Mouse (Mus musculus): ENCODE data around the gene Ak1.

The Ak1 gene

DNA sequence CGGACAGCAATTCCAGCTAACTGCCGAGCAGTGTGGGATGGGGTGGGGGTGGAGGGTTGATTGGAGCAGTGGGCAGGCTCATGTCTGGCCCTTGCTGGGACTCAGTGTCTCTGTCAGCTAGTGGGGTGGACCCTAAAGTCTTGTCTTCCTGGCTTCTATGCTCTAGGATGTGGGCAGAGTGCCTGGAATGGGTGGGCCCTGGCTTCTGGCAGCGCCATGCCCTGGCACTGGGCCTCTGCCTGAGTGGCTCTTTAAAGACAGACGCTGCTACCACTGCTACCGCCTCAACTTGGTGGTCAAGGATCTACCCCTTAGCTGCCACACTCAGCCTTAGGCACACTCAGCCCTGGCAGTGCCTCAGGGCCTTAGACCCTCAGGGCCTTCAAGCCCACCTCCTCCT, 7.2 kb downstream of the Ak1 start:
- DNase-seq: no peak

DNA sequence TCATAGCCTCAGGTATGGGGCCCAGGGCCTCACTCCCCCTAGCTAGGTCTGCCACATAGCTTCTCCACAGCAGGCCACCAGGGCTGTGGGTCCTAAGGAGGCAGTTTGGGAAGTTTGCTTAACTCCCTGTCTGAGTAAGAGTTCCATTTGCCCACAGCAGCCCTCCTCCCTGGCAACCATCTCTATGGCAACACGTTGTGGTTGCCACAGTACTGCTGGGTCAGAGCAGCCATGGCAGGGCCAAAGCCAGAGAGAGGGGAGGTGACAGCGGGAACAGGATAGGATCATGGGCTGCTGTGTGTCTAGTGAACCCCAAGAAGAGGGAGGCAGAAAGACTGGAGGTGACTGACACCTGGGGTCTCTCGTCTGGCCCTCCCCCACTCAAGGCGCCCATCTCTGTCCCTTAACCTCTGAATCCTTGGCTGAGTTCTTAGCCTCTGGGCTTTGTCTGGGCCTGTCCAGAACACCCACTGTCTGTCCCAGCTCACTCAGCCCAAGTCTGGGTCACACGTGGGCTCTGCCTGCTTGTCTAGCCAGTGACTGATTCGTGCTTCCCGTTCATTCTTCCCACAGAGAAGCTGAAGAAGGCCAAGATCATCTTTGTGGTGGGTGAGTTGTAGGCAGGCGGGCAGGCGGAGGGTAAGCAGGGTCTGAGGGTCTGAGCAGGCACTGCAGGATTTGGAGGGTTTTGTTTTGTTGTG, 7.9 kb downstream of the Ak1 start:
- DNase-seq: no peak

DNA sequence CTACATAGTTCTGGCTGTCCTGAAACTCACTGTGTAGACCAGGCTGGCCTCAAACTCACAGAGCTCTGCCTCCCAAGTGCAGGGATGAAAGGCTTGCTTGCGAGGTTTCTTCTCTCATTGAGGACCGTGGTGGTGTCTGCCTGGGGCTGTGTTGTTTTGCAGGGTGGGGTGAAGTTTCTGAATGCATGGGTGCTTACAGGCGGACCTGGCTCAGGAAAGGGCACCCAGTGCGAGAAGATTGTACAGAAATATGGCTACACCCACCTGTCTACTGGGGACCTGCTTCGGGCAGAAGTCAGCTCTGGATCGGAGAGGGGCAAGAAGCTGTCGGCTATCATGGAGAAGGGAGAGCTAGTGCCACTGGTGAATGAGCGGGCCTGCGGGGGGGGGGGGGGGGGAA, 8.5 kb downstream of the Ak1 start:
- DNase-seq: no peak

DNA sequence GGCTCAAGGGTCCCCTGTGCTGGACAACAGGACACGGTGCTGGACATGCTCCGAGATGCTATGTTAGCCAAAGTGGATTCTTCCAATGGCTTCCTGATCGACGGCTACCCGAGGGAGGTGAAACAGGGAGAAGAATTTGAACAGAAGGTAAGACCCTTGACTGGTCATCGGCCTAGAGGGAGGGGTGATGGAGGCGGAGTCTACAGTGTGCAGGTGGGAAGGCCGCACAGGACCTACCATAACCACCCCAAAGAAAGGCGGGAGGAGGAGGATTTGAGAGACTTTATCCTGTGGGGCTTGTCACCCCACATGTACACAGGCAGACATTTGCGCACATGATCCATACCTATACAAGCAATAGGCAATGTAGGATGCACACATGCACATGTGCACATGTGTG, 9.5 kb downstream of the Ak1 start:
- no peak for DNase-seq

DNA sequence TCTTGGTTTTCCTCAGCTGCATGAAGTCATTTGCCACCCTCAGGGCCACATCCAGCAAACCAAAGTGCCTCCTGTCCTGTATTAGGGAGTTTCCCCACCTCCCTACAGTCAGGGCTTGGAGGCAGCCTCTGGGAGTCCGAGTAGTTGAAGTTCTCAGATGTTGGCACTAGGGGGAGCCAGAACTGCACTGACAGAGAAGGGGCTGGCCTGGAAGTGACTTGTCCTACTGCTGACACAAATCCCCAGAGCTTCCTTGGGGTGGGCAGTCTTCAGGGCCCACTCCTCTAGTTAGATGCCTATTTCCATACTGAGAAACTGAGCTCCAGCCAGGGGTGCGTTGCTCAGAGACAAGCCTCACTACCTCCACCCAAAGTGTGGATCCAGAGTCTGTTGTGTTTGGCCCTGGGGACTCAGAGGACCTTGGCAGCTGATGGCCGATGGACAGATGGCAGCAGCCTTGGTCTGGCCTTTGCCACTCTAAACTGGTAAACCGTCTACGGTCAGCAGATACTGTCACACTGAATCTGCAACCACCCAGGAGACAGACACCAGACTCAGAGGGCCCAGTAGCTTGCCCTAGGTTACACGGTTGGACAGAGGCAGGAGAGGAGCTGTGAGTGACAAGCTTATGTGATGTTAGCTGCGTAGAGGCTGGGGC, 10.3 kb downstream of the Ak1 start:
- peak; percentile 85 for DNase-seq

DNA sequence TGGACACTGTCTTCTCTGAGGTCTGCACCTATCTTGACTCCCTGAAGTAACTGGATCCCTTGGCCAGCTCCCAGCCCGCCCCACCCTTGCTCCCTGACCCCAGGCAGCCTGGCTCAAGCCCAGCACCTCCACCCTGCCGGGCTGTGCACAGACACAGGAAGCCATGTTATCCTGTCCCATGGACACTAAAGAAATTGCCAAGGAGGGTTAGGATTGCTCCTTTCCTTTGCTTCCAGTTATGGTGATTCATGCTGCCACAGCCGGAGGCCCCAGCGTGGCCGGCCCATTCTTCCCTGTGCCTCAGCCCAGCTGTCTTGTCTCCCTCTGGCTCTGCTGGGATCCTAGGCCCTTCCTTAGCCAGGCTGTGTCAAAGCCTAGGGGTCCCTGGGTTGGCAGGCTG, 12.1 kb downstream of the Ak1 start:
- no peak for DNase-seq

DNA sequence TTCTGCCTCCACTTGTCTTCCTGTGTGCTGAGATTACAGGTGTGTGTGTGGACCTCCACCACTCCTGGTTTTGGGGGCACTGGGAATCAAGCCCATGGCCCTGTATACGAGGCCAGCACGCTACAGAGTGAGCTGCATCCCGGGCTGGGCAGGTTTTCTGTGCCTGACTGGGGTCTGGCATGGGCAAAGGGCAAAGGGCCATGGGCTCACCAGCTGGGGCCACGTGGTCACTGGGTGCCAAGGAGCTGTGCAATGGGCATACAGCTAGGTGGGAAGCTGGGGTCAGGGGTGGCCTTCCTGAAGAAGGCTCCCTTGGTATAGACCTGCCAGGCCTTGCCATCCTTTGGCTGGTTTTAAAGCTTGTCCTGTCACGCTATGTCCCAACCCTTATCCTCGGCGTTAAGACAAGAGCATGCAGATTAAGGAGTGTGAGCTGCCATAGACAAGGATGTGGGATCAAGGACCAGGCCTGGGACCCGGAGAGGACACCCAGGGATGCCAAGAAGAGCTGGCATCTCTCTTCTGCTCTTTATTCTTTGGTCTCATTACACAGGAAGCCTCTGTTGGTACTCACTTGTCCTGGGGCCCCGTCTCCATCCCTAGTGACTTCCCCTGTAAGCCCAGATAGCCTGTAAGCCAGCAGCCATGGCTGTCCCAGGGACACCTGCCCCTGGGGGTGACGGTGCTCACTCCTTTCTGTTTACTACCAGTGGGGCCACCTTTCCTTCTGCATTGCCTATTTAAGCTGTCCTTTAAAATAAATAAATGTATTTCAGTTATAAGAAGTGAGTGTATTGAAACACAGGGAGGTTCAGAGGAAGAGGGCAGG, 12.9 kb downstream of the Ak1 start:
- no peak for DNase-seq

DNA sequence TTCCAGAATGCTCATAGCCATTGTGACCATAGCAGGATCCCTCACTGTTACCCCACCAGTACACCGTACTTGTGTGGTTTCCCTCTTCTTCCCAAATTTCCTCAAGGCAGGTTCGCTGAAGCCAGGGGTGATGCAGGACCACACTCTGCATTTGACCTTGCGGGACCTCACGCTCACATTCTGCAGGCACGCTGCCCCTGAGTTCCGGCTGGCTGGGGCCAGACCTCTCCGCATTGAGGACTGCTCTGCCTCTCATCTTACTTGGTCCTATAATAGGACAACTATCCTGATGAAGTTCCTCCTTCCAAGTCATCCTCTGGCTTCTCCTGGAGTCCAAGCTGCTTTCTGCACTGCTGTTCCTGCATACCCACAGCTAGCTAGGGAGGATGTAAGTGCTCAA, 15.1 kb downstream of the Ak1 start:
- DNase-seq: no peak

DNA sequence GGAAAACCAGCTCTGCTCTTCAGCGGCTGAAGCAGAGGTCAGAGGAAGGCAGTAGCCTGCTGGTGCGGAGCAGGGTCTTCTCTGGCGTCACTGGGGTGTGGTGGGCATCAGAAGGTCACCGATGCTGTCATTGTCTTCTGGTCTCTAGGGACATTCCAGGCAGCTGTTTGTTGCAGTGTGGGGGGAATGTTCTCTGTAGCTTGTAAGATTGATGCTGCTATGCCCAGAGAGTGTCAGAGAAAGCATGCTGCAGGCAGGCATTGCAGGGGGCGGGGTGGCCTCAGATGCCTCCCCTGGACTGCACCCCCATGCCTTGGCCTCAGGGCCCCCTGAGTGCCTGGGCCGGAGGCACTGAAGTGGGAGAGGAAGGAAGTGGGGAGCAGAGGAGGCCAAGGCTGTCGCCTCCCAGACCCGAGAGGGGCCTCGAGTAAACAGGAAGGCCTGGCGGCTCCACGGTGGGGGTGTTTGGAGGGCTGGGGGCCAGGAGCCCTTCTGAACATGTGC, 16.3 kb downstream of the Ak1 start:
- peak; percentile 85 for DNase-seq

DNA sequence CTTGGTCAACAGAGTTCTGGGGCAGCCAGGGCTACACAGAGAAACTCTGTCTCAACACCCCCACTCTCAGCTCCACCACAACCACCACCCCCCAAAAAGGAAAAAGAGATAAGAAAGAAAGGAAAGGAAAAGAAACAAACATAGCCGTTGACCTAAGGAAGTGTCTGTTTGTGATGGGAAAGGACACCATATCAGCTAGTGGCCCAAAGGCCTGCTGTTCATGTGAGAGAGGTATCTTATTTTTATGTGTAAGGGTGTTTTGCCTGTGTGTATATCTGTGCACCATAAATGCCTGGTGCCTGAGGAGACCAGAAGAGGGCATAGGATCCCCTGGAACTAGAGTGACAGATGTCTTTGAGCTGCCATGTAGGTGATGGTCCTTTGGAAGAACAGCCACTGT, 18.1 kb downstream of the Ak1 start:
- DNase-seq: no peak

DNA sequence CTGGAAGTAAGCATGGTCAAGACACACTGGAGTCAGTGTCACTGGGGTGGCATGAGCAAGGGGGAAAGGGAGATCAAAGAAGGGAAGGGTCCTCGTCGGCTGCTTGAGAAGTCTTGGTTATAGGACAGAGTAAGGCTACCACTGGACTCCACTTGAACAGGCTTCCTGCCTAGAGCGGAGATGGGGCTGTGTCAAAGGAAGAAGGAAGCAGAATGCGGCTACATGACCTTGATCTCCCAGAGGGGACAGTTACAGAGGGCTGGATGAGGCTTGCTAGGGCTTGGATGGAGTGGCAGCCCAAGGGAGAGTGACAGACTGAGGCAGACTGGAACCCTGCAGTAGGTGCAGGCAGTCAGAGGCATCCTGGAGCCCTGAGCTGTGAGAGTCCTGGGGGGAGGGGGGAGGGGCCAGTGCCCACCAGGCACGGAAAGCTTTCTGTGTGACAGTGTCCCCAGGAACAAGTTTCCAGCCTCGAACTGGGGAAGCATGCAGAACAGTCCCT, 19.0 kb downstream of the Ak1 start:
- DNase-seq: no peak

DNA sequence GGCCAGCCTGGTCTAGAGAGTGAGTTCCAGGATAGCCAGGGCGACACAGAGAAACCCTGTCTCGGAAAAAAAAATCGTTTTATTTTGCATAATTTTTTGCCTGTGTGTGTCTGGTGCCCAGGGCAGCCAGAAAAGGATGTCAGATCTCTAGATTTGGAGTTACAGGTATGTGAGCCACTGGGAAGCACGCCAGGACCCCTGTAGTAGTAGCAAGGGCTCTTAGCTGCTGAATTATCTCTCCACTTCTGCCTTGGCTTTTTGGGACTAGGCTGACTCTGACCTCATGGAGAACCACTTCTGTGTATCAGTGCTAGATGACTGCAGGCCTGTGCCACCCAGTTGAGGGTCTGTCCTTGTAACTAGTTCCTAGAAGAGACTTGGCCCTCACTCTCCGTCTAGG, 20.3 kb downstream of the Ak1 start:
- no peak for DNase-seq

DNA sequence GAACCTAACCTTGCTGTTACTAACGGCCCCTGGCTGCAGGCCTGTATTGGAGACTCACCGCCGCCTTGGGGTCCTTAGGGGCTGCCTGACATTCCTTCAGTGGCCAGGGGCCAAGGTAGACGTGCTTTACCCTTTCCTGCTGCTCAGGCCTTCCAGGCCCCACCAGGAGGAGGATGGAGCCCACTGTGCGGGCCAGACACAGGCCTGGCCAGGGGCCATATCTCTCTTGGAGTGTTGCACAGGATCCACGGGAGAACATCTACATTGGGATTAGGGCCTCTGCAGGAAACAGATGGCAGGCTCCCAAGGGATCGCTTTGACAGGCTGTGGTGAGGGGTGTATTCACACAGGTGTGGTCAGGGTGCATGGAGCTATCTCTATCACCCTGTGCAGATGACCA, 21.3 kb downstream of the Ak1 start:
- no peak for DNase-seq

DNA sequence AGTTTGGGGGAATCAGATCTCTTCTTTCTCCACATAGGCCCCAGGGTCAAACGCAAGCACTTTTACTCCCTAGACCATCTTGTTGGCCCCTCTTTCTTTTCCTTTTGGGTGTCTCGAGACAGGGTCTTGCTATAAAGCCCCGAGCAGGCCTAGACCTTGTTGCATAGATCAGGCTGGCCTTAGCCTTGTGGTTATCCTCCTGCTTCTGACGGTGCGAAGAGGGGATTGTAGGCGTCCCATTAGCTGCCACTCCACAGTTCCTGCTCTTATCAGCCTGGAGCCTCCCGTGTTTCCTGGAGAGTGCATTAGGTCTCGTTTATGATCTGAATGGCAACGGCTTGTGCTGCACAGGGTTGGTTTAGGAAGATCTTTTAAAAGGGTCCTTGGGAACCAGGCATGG, 22.5 kb downstream of the Ak1 start:
- DNase-seq: no peak

DNA sequence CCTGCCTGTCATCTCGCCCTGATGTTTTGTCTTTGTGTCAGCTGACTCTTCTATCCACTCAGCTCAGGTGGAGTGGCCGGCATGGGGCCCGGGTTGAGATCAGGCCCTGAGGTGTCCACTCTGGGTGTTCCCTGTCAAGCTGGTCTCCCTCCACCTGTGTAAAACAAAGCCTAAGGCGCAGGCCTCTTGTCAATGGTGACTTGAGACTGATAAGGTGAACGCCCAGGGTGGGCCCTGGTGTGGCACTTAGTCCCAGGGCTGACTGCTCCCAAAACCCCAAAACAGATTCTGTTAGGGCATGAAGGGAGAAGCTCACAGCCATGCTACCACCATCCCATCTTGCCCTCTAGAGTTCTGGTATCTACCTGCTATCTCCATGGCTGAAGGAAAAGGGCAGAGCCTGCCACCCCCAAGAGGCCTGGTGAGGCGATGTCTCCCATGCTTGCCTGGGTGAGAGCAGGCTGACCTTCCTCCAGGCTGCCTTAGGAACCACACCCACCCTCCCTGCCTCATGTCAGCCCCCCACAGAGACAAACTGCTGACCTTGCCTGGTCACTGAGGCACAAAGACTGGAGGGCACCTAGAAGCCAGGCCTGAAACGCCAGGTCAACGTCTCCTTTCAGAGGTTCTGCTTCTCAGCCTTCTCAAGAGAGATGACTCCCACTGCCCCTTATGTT, 23.4 kb downstream of the Ak1 start:
- no peak for DNase-seq

DNA sequence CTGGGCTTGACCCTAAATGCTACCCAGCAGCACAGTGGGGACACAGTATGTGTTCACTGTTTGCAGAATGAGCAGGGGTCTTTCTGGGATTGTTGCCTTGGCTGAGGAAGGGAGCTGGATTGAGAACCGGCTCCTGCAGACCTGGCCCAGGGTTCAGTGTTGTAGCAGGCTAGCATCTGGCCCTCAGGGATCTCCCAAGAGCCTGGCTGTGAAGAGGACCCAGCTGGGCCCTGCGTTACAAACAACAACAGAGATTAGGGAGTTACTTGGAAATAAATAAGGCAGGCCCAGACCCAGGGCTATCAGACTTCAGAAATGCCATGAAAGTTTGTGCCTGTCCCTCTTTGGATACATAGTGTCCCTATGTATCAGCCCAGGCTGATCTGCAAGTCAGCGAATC, 24.1 kb downstream of the Ak1 start:
- no peak for DNase-seq

DNA sequence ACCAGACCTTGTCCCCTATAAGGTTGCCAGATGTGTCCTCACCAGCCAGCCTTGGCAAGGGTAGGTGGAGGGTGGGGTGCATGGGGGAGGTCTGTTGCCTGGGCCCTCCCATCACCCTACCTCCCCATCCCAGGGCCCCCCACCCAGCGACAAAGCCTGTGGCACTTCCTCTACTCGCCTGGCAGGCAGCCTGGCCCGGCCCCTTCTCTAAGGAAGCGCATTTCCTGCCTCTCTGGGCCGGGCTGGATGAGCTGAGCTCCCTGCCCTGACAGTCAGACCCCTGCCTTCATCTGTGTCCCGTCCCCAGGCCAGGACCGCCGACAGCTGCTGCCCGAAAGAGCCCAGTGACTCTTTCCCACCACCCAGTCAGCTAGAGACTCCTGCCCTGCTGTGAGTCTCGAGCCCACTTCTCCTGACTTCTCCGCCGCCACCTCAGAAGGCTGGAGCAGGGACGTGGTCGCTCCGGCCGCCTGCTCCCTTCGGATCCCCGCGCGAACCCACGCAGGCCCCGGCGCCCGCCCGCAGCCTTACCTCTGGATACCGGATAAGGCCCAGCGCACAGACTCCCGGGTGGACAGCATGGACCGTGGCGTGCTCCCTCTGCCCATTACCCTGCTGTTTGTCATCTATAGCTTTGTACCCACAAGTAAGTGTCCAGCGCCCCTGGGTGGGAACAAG, 25.0 kb downstream of the Ak1 start, which contains the start of gene Eng:
TSS of gene Eng (plus strand) at position 217 of the 678 bp plus-strand sequence.
- peak; percentile 75 for DNase-seq

DNA sequence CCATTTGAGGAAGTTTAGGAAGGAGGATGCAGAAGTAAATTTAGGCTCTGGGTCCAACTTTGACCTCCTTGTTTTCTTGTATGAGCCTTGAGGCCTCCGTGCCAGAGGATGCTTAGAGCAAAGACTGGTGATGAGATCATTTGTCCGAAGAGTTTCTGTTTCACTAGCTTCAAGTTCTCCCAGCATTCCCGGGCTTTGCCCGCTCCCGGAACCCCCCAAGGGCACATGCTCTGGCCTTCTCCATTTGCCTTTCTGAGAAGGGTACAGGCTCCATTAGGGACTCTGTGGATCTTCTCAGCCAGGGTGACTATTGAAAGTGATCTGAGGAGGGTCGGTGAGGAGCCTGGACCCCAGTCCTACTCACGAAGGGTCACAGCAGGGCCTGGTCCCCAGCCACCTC, 25.8 kb downstream of the Ak1 start:
- no peak for DNase-seq

DNA sequence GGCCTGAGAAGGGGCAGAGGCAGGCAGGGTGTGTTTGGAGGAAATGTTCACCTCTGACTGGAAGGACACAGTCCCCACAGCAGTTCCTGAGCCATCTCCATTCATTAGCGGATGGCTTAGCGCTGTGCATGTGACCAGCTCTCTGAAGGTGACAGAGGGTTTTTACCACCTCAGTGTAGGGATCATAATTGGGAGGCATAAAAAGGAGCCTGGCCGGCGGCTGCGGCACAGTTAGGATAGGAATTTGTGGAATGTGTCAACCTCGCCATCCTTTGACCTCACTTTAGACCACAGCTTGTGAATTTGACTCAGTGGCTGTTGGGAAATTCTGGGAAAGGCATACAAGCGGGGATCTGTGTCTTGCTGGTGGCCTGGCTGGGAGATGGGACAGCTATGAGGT, 32.2 kb downstream of the Ak1 start:
- DNase-seq: no peak

DNA sequence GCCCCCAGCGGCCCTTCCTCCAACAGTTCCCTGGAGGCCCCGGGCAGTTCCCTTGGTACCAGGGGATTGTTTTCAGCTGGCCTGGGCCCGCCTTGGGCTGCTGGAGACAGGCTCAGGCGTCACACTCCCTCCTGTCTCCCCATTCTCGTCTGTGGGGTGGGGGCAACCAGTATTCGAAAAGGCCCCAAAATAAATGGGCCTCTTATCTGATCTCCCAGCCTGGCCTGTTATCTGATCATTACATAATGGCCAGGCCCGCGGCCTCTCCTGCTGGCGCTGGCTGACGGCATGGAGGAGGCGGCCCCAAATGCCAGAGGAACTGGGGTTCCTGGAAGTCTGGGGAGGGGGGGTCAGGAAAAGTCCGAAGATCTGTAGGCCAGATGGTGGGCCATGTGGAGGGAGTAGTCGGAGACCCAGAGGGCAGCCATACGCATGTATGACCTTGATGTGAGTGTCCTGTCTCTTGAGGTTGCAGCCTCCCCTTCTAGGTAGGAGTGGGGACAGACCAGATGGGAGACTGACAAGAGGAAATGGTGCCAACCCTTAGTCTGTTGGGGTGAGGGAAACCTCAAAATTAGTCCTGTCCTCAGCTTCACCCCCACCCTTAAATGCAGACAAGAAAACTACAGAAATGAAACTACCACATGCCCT, 33.3 kb downstream of the Ak1 start:
- DNase-seq: no peak

DNA sequence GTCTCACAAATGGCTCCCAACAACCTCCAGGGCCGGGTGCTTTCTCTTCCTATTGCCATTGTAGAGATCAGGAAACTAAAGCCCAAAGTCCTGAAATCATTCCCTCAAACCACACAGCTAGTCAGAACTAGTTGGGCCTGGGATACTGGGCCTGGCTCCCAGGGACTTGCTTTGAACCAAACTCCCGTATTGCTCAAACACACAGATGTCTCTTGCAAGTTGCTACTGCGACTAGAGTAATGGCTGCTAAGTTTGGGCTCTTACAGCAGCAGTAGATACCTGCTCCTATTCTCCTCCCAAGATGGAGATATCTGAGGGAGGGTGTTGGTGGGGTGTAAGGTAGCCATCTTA, 33.8 kb downstream of the Ak1 start:
- no peak for DNase-seq

DNA sequence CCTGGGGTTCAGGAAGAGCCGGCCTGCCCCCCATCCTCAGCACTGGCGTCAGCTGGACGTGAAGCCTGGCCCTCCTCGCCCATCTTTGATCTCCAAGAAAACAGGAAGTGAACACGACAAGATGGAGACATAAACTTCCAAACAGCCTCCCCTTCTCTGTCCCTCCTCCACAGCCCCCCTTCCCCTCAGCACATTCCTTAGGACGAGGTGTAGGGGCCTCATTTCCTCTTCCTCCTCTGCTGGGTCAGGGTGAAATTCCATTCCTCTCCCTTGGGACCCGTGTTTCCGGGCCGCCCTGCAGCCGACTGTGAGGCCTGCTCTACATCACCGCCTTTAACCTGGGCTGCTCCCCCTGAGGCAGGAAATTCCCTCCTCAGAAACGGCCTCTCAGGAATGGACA, 34.3 kb downstream of the Ak1 start:
- no peak for DNase-seq
